Mouse (Mus musculus): ENCODE results near the gene Ncf1. TPM values are rescaled to one million over a fixed set of nuclear protein-coding genes. Genes with fewer than 3 reads are reported as not detected.

Gene Ncf1
- polyA plus RNA-seq, 1 experiment from 2014 or later, result 2.1 TPM

DNA sequence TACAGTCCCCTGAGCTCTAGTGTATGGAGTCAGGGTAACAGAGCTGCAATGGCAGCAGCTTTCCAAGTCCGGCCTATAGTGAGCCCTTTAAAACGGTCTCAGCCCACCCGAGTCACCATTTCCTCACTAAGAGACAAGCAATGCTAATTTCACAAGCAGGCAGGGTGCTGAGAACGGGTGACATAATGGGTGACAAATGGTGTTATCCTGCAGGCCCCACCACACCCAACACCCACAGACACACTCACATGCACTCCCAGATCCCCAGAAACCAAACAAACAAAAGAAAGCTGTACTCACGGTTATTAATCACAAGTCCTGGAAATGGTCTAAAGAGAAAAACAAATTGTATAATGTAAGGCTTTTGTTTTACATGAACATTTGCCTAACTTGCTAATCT is 12.4 kb upstream of the Ncf1 start:
- Histone ChIP-seq H3K4me3 (no peak overlapping the region), H3K9ac (replicated peaks) (no peak overlapping the region), H3K36me3 (peaks cover 99% of the 10 kb centered on the region), H3K4me2 (replicated peaks) (no peak overlapping the region), H3K4me1 (peaks cover 7% of the 10 kb centered on the region), H3K9me3 (no peaks in the 10 kb centered on the region), H3K27me3 (no peaks in the 10 kb centered on the region), H3K27ac (replicated peaks) (no peak overlapping the region)
- ATAC-seq (replicated peaks), result no peak
- 83% methylated on average over 5 of the region's 5 CpGs for WGBS

DNA sequence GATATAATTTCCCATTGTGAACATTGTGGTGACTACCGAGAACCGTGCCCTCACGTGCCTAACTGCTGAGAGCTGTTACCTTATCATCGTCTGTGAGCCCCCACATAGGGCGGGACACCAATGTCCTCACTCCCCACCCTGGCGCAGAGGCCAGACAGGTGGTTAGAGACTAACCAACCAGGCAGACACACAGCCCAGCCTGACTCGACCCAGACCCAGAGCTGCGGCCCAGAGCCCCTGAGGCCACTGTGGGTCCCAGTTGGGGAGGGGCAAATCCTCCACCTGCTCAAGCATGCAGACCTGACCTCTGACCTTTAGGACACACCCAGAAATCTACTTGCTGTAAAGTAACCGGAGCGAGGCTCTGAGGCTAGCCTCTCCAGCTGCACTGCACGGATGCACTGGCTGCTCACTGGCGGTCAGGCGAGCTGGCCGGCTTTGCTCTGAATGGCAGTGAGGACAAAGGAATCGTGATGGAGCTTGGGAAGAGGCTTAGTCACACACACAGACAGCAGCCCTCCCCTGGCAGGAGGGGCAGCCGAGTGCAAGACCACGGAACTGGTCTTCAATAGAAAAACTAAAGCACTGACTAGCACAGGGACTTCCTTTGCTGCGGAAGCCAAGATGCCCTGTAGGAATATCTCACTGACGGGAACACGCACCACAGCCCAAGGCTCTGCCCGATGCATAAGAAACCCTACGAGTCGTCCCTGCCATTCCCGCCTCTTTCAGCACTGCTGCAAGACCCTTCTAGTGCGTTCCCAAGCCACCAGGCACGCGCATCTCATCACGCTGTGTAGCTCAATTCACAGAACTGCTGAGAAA is 8.7 kb upstream of the Ncf1 start:
- 0 out of 2 replicates have a peak, but pooled peaks have one; percentile 23 for ATAC-seq (replicated peaks)
- H3K9ac ChIP-seq (replicated peaks), result no peak overlapping the region

DNA sequence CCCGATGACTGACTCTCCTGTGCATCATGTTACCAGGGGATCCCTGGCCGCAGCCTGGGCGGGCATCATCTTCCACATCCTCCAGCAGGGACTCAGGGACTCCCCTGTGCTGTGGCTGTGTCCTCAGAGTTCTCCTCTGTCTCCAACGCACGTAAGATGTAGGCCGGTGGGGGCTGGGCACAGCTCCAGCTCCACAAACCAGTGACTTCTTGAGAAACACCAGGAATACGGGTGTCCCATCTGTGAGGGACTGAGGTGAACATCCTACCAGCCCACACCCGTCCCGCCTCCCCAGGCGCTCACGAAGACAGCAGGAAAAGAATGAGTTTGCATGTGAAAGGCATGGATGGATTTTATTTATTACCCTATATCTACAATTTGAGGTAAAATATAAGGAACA is 8.1 kb upstream of the Ncf1 start:
- H3K4me1 ChIP-seq, result peaks cover 21% of the 10 kb centered on the region
- peaks cover 68% of the 10 kb centered on the region for H3K36me3 ChIP-seq
- H3K9ac ChIP-seq (replicated peaks), result no peak overlapping the region
- no peaks in the 10 kb centered on the region for H3K27me3 ChIP-seq
- no peaks in the 10 kb centered on the region for H3K9me3 ChIP-seq
- WGBS, result 90% methylated on average over 11 of the region's 11 CpGs
- ATAC-seq (replicated peaks), result no peak
- H3K4me2 ChIP-seq (replicated peaks), result no peak overlapping the region
- H3K27ac ChIP-seq (replicated peaks), result no peak overlapping the region
- H3K4me3 ChIP-seq, result no peak overlapping the region

More for the DNA sequence above, 8.7 kb upstream of the Ncf1 start:
- peaks cover 21% of the 10 kb centered on the region for H3K4me1 ChIP-seq
- no peaks in the 10 kb centered on the region for H3K27me3 ChIP-seq
- no peaks in the 10 kb centered on the region for H3K9me3 ChIP-seq
- 38% methylated on average over 28 of the region's 28 CpGs for WGBS
- H3K36me3 ChIP-seq, result peaks cover 74% of the 10 kb centered on the region
- peak overlapping the region; percentile 53 for H3K27ac ChIP-seq (replicated peaks)
- no peak overlapping the region for H3K4me3 ChIP-seq
- H3K4me2 ChIP-seq (replicated peaks), result no peak overlapping the region

DNA sequence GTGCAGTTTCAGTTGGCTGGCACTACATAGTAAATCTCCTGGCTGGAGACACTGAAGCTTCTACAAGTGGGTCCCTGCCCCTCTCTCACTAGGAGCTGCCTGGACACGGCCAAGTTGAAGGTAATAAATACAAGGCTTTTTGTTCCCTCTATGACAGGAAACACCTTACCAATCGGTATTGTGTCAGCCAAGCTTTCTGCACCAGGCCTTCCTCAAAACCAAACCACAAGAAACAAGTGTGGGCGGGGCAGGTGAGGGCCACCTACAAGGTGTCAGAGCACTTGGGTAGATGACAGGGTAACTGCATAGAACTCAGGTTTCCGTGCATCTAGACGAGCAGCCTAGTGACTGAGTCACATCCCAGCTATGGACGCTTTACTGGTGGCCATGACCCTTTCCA is 7.4 kb upstream of the Ncf1 start:
- no peak overlapping the region for H3K9ac ChIP-seq (replicated peaks)
- no peak for ATAC-seq (replicated peaks)
- no peak overlapping the region for H3K4me2 ChIP-seq (replicated peaks)
- 93% methylated on average over 6 of the region's 6 CpGs for WGBS
- peaks cover 60% of the 10 kb centered on the region for H3K36me3 ChIP-seq
- H3K27ac ChIP-seq (replicated peaks), result no peak overlapping the region
- peaks cover 21% of the 10 kb centered on the region for H3K4me1 ChIP-seq
- no peaks in the 10 kb centered on the region for H3K27me3 ChIP-seq
- no peaks in the 10 kb centered on the region for H3K9me3 ChIP-seq
- no peak overlapping the region for H3K4me3 ChIP-seq

DNA sequence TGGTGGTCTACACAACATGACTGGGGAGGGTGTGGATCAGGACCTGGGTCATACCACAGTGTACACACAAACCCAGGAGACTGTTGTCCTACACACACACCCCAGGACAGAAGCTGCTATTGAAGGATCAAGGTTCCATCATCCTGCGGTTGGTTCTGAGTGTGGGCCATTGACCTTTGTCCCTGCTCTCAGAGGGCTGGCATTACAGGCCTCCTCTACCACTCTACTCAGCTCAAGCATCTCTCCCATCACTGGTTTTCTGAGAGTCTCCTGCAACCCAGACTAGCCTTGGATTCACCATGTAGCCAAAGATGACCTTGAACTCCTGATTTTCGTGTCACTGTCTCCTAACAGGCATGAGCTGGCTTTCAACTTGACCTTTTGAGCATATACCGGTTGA is 6.8 kb upstream of the Ncf1 start:
- ATAC-seq (replicated peaks), result no peak

DNA sequence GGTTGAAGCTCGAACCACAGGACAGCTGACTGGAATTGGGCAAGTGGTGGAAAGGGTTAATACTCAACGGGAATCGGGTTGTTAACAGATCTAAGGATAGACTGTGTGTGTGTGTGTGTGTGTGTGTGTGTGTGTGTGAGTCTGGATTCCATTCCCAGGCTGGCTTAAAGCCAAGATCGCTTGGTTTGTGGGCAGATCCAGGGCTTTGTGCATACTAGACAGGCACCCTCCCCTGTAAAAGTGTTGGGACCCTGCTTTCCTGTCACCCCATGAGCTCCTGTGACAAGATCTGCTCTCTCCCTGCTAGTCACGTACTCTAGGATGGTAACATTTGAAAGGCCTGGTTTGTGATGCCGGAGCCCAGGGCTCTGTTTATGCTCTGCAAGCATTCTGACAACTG is 5.7 kb upstream of the Ncf1 start:
- Histone ChIP-seq H3K27me3 (no peaks in the 10 kb centered on the region), H3K36me3 (peaks cover 44% of the 10 kb centered on the region), H3K9ac (replicated peaks) (no peak overlapping the region), H3K9me3 (no peaks in the 10 kb centered on the region), H3K4me3 (no peak overlapping the region), H3K4me1 (peaks cover 21% of the 10 kb centered on the region), H3K27ac (replicated peaks) (peak overlapping the region; percentile 72), H3K4me2 (replicated peaks) (no peak overlapping the region)
- ATAC-seq (replicated peaks), result peak; percentile 44
- 32% methylated on average over 6 of the region's 6 CpGs for WGBS

More for the DNA sequence above, 6.8 kb upstream of the Ncf1 start:
- H3K9ac ChIP-seq (replicated peaks), result no peak overlapping the region
- H3K9me3 ChIP-seq, result no peaks in the 10 kb centered on the region
- 89% methylated on average over 3 of the region's 3 CpGs for WGBS
- H3K4me2 ChIP-seq (replicated peaks), result no peak overlapping the region
- H3K36me3 ChIP-seq, result peaks cover 55% of the 10 kb centered on the region
- H3K4me1 ChIP-seq, result peaks cover 21% of the 10 kb centered on the region
- 0 out of 2 replicates have a peak overlapping the region, but pooled peaks have one; percentile 72 for H3K27ac ChIP-seq (replicated peaks)
- H3K27me3 ChIP-seq, result no peaks in the 10 kb centered on the region
- H3K4me3 ChIP-seq, result no peak overlapping the region

DNA sequence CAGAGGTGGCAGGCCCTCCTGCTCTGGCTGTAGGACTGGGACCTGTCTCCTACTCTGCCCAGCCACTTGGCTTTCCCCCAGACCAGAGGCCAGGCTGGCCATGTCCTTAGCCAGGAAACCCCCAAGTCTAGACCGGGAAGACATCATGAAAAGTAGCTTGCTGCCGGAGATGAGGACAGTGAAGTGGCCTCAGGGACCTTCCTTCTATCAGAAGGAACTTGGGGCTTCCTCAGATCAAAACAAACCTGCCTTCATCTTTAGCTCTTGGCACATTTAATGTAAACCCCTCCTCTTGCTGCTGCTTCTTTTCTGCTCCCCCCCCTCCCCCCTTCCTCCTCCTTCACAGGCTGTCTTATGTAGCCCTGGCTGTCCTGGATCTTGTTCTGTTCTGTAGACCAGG is 4.8 kb upstream of the Ncf1 start:
- Histone ChIP-seq H3K4me3 (no peak overlapping the region), H3K27ac (replicated peaks) (no peak overlapping the region), H3K27me3 (no peaks in the 10 kb centered on the region), H3K9me3 (no peaks in the 10 kb centered on the region), H3K4me2 (replicated peaks) (no peak overlapping the region), H3K4me1 (peaks cover 21% of the 10 kb centered on the region), H3K9ac (replicated peaks) (no peak overlapping the region), H3K36me3 (peaks cover 35% of the 10 kb centered on the region)
- WGBS, result 63% methylated on average over 2 of the region's 2 CpGs
- no peak for ATAC-seq (replicated peaks)

DNA sequence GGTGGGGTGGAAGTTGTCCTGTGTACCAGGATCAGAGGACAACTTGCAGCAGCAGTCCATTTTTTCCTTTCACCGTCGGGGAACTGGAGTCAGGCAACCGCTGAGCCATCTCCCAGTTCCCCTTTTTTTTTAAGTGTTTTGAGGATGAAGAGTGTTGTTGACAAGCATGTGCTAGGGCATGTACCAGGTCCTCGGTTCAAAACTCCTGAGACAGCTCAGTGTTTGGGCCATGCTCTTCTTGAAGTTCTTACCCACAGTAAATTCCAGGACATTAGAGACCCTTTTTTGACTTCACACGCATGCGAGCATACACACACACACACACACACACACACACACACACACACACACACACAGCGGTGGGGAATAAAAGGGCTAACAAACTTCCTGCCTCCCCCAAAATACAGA is 3.8 kb upstream of the Ncf1 start:
- Histone ChIP-seq H3K4me3 (no peak overlapping the region), H3K27me3 (no peaks in the 10 kb centered on the region), H3K9me3 (no peaks in the 10 kb centered on the region), H3K4me2 (replicated peaks) (no peak overlapping the region), H3K27ac (replicated peaks) (no peak overlapping the region), H3K36me3 (peaks cover 25% of the 10 kb centered on the region), H3K4me1 (peaks cover 14% of the 10 kb centered on the region), H3K9ac (replicated peaks) (no peak overlapping the region)
- 80% methylated on average over 7 of the region's 7 CpGs for WGBS
- no peak for ATAC-seq (replicated peaks)

DNA sequence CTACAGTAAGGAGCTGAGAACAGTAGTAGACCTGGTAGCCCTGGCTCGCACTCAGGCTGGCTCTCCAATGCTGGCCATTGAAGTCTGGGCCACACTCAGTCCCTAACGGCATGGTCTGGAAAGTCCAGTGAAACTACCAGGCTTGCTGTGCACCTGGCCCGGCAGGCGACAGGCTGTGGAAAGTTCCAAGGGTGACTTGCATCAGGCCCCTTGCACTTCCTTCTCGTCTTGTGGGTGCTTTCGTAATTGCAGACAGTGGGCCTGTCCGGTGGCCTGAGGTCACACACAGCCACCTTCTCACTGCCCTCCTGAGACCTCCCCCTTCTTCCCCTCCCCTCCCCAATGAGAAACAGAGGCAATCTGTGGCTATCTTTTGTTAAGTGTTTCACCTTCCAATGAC is 3.1 kb upstream of the Ncf1 start:
- Histone ChIP-seq H3K9me3 (no peaks in the 10 kb centered on the region), H3K27me3 (no peaks in the 10 kb centered on the region)
- 66% methylated on average over 7 of the region's 7 CpGs for WGBS

DNA sequence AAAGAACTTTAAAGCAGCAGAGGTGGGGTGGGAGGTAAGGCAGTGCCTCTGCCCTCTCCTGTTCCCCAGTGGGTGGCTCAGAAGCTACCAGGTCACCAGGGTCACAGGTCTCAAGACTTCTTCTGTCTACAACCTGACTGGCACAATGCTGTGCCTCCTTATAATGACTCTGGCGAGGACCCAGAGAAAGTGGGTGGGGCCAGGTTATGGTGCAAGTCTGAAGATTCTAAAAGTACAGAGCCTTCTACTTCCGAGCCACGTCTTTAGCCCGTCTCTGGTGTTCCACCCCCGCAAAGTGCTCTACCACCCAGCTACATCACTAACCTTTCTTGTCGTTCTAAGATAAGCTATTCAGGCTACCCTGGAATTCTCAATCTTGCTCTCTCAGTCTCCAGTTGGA is 2.7 kb upstream of the Ncf1 start:
- H3K9ac ChIP-seq (replicated peaks), result no peak overlapping the region
- H3K4me3 ChIP-seq, result no peak overlapping the region
- no peak overlapping the region for H3K4me2 ChIP-seq (replicated peaks)
- peaks cover 14% of the 10 kb centered on the region for H3K36me3 ChIP-seq
- H3K9me3 ChIP-seq, result no peaks in the 10 kb centered on the region
- 76% methylated on average over 6 of the region's 6 CpGs for WGBS
- no peak overlapping the region for H3K27ac ChIP-seq (replicated peaks)
- H3K27me3 ChIP-seq, result no peaks in the 10 kb centered on the region
- peaks cover 14% of the 10 kb centered on the region for H3K4me1 ChIP-seq
- ATAC-seq (replicated peaks), result no peak

More for the DNA sequence above, 3.1 kb upstream of the Ncf1 start:
- Histone ChIP-seq H3K4me1 (peaks cover 14% of the 10 kb centered on the region), H3K4me2 (replicated peaks) (no peak overlapping the region), H3K36me3 (peaks cover 18% of the 10 kb centered on the region), H3K4me3 (no peak overlapping the region), H3K27ac (replicated peaks) (no peak overlapping the region), H3K9ac (replicated peaks) (no peak overlapping the region)
- no peak for ATAC-seq (replicated peaks)

DNA sequence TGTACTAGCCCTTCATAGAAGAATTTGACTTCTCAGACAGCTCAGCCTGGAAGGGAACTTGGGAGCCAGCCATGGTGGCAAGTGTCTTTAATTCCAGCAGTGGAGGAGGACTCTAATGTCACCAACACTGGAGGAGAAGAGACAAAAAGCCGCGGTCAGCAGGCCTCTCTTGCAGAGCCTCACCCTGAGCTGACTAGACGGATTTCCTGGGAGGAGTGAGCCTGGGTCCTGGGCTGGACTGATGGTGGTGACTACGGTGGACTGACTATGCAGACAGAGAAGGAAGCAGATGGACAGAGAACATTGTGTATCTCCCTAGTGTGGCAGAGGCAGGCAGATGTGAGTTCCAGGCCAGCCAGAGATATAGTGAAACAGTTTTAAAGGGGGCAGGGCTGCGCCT is 2.0 kb upstream of the Ncf1 start:
- Histone ChIP-seq H3K4me1 (peaks cover 14% of the 10 kb centered on the region), H3K36me3 (peaks cover 6% of the 10 kb centered on the region), H3K4me2 (replicated peaks) (no peak overlapping the region), H3K4me3 (no peak overlapping the region), H3K9ac (replicated peaks) (no peak overlapping the region), H3K27ac (replicated peaks) (no peak overlapping the region), H3K27me3 (no peaks in the 10 kb centered on the region), H3K9me3 (no peaks in the 10 kb centered on the region)
- WGBS, result 93% methylated on average over 5 of the region's 5 CpGs
- ATAC-seq (replicated peaks), result no peak

DNA sequence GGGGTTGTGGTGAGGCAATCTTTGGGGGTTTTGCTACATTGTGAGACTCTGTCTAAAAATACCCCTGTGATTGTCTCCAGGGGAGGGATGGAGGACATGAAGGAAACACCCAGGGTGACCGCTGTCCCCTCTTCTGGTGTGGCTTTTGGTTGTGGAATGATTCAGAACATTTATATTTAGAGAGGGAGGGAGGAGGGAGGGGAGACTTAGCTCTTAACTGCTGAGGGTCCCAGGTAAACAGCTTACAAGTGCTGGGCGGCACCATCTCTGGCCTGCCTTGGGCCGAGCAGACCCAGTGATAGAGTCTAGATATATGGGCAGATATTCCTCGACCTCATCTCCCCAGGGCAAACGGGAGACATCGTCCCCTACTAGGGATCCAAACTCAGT is 1.2 kb downstream of the Ncf1 start:
- H3K4me3 ChIP-seq, result no peak overlapping the region
- no peaks in the 10 kb centered on the region for H3K27me3 ChIP-seq
- no peak for ATAC-seq (replicated peaks)
- no peaks in the 10 kb centered on the region for H3K9me3 ChIP-seq
- H3K4me2 ChIP-seq (replicated peaks), result no peak overlapping the region
- no peak overlapping the region for H3K9ac ChIP-seq (replicated peaks)
- WGBS, result 83% methylated on average over 6 of the region's 6 CpGs
- no peak overlapping the region for H3K27ac ChIP-seq (replicated peaks)
- no peaks in the 10 kb centered on the region for H3K4me1 ChIP-seq
- no peaks in the 10 kb centered on the region for H3K36me3 ChIP-seq

All from forebrain, embryonic 15.5 days (tissue).